Mouse (Mus musculus) spleen, adult 2 months (tissue): ENCODE measurements around the gene Rab14.

ENCODE experiments used
- CTCF ChIP-seq: fragments of 200-500 bp; IDR thresholded peaks from 2 replicates; pipeline ENCODE4 v1.5.1; 2011; ENCODE audit warnings: mild to moderate bottlenecking, inconsistent platforms; ENCODE audit not compliant: insufficient read depth, insufficient read length, insufficient replicate concordance; ENCODE audit errors: extremely low read depth
- POLR2A ChIP-seq: fragments of 200-500 bp; IDR thresholded peaks from 2 replicates; pipeline ENCODE4 v1.6.1; 2011; ENCODE audit warnings: low read depth, low read length, inconsistent platforms

DNA sequence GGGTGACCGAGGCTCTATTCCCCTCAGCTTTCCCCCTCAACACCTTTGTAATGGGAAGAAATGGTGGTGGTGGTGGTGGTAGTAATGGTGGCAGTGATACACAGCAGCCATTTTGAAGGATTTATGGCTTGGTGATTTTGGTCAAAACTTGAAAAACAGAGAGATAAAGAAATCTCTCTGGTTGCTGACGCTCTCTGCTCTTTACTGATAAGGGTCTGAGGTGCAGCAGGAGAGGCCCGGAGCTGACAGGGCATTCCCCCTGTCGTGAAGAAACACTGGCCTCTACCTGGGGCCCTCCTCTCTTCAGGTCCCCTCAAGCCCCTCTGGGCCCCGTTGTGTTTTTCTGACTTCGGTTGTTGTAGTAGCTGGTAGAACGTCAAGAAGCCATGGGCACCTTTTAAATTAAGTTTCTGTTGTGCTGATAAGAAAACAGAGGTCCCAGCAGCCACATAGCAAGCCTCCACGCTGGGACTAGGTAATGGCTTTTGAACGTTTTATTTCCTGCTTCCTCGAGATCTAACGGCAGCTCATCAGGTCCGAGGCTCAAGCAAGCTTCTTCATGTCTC lies 12.5 kb upstream of the Rab14 start:
- TF ChIP-seq CTCF: no peak
- no peak for TF ChIP-seq POLR2A
